In genomic region chr14:33208331-33208730, GRCm38 (mm10) we compare ENCODE assay signal across 18 mouse cellular contexts. TPM values are rescaled to one million over a fixed set of nuclear protein-coding genes. Genes with fewer than 3 reads are reported as not detected.
DNase-seq lines count a peak whose midpoint lies in the region; ATAC-seq lines count a peak whose summit lies in the region.
"Had no signal": no experiment of that assay in that cellular context is flagged by ENCODE, and none has a peak within 500 bp of the region (broad histone marks: within the 10 kb centered on the region; RNA-seq: fewer than 3 reads in every experiment).

No protein-coding gene starts in this region.

- H3K9ac ChIP-seq in heart, embryonic 11.5 days (ENCODE audit: low read depth, low read length) = no peak overlapping the region
- H3K9ac ChIP-seq in limb, embryonic 15.5 days = no peak overlapping the region
- H3K9ac ChIP-seq: embryonic facial prominence, embryonic 12.5 days; forebrain, embryonic 13.5 days; forebrain, embryonic 15.5 days; forebrain, postnatal 0 days had no signal

- WGBS in heart, embryonic 11.5 days (ENCODE audit: insufficient replicate concordance) = 21% methylated on average over 5 of the region's 5 CpGs
- 20% methylated on average over 5 of the region's 5 CpGs for WGBS in limb, embryonic 15.5 days
- WGBS in limb, embryonic 10.5 days = 32% methylated on average over 5 of the region's 5 CpGs

- 0 out of 2 replicates have a peak, but pooled peaks cover 7% of the 10 kb centered on the region for H3K27me3 ChIP-seq in heart, embryonic 11.5 days (ENCODE audit: control insufficient read depth, insufficient read depth, low read length)
- H3K27me3 ChIP-seq in limb, embryonic 15.5 days = peaks cover 6% of the 10 kb centered on the region; the same call in 1 of the 2 replicates
- H3K27me3 ChIP-seq in limb, embryonic 10.5 days (ENCODE audit: low read depth, poor library complexity, severe bottlenecking) = no peaks in the 10 kb centered on the region
- H3K27me3 ChIP-seq: forebrain, embryonic 13.5 days; forebrain, embryonic 15.5 days had no signal

- DNase-seq in heart, adult 11 months = peak; percentile 57
- no peak for DNase-seq in limb, embryonic 10.5 days (ENCODE audit: low spot score)
- DNase-seq in cerebellum, adult 8-10 months = no peak
- DNase-seq: adrenal gland, adult 2 months; adrenal gland, postnatal 10 days; adrenal gland, postnatal 25 days; cerebellum, adult 11 months; cerebellum, adult 18-20 months; cerebellum, adult 9-10 months; cerebellum, postnatal 10 days; cerebellum, postnatal 25 days; forebrain, postnatal 0 days had no signal

- no peak overlapping the region for H3K4me3 ChIP-seq in heart, embryonic 11.5 days (ENCODE audit: low read depth, low read length)
- no peak overlapping the region for H3K4me3 ChIP-seq in limb, embryonic 15.5 days
- no peak overlapping the region for H3K4me3 ChIP-seq in limb, embryonic 10.5 days
- H3K4me3 ChIP-seq: embryonic facial prominence, embryonic 10.5 days; embryonic facial prominence, embryonic 12.5 days; forebrain, embryonic 13.5 days; forebrain, embryonic 15.5 days had no signal

- no peaks in the 10 kb centered on the region for H3K9me3 ChIP-seq in heart, embryonic 11.5 days (replicated peaks; ENCODE audit: control insufficient read depth, low read length)
- H3K9me3 ChIP-seq in limb, embryonic 15.5 days = no peaks in the 10 kb centered on the region
- H3K9me3 ChIP-seq in limb, embryonic 10.5 days (replicated peaks) = no peaks in the 10 kb centered on the region
- H3K9me3 ChIP-seq: embryonic facial prominence, embryonic 10.5 days; embryonic facial prominence, embryonic 12.5 days; forebrain, embryonic 13.5 days; forebrain, embryonic 15.5 days had no signal

- no peak overlapping the region for H3K27ac ChIP-seq in heart, embryonic 11.5 days (ENCODE audit: low read depth, low read length)
- H3K27ac ChIP-seq in limb, embryonic 15.5 days = no peak overlapping the region
- no peak overlapping the region for H3K27ac ChIP-seq in limb, embryonic 10.5 days
- H3K27ac ChIP-seq: embryonic facial prominence, embryonic 10.5 days; embryonic facial prominence, embryonic 12.5 days; forebrain, embryonic 13.5 days; forebrain, embryonic 15.5 days had no signal

- no peak for ATAC-seq in heart, embryonic 11.5 days (replicated peaks; ENCODE audit: insufficient number of reproducible peaks, low FRiP score, low TSS enrichment)
- 0 out of 2 replicates have a peak, but pooled peaks have one; percentile 16 for ATAC-seq in limb, embryonic 15.5 days (ENCODE audit: insufficient number of reproducible peaks, low FRiP score, low TSS enrichment, low read depth)
- ATAC-seq: forebrain, embryonic 13.5 days; forebrain, embryonic 15.5 days; forebrain, postnatal 0 days had no signal

- H3K36me3 ChIP-seq in heart, embryonic 11.5 days (ENCODE audit: control insufficient read depth, insufficient read depth, low read length) = no peaks in the 10 kb centered on the region
- H3K36me3 ChIP-seq in limb, embryonic 15.5 days = no peaks in the 10 kb centered on the region
- H3K36me3 ChIP-seq in limb, embryonic 10.5 days = no peaks in the 10 kb centered on the region
- H3K36me3 ChIP-seq: embryonic facial prominence, embryonic 10.5 days; embryonic facial prominence, embryonic 12.5 days; forebrain, embryonic 15.5 days had no signal

- no peaks in the 10 kb centered on the region for H3K4me1 ChIP-seq in heart, embryonic 11.5 days (ENCODE audit: control insufficient read depth, insufficient read depth, low read length)
- H3K4me1 ChIP-seq in limb, embryonic 15.5 days = no peaks in the 10 kb centered on the region
- peaks cover 4% of the 10 kb centered on the region for H3K4me1 ChIP-seq in limb, embryonic 10.5 days
- H3K4me1 ChIP-seq: embryonic facial prominence, embryonic 10.5 days; embryonic facial prominence, embryonic 12.5 days; forebrain, embryonic 13.5 days; forebrain, embryonic 15.5 days had no signal

- H3K4me2 ChIP-seq in heart, embryonic 11.5 days = no peak overlapping the region
- H3K4me2 ChIP-seq in limb, embryonic 15.5 days = no peak overlapping the region
- H3K4me2 ChIP-seq: embryonic facial prominence, embryonic 12.5 days; forebrain, embryonic 13.5 days; forebrain, embryonic 15.5 days had no signal

RNA-seq across cellular contexts. Expression of gene Arhgap22, which starts 5.5 kb away (rescaled TPM):
- polyA plus RNA-seq in heart, embryonic 11.5 days (2014; fragmentation: Nextera tagmentation; extraction: Ambion mirVana) = 3.5 and 4.5 TPM in 2 replicates
- polyA plus RNA-seq in limb, embryonic 15.5 days (2015; fragmentation: Nextera tagmentation; extraction: Ambion mirVana) = 6.7 and 7.1 TPM in 2 replicates
- polyA plus RNA-seq in limb, embryonic 10.5 days (2016; fragmentation: Nextera tagmentation; extraction: Ambion mirVana) = 2.4 and 3.9 TPM in 2 replicates

RNA-seq across cellular contexts. Expression of gene Wdfy4, which starts 23.0 kb away (rescaled TPM):
- polyA plus RNA-seq in heart, embryonic 11.5 days (2014; fragmentation: Nextera tagmentation; extraction: Ambion mirVana) = 0.19 and 0.30 TPM in 2 replicates
- polyA plus RNA-seq in limb, embryonic 15.5 days (2015; fragmentation: Nextera tagmentation; extraction: Ambion mirVana) = 0.58 and 0.67 TPM in 2 replicates
- 0.15 and 0.16 TPM in 2 replicates for polyA plus RNA-seq in limb, embryonic 10.5 days (2016; fragmentation: Nextera tagmentation; extraction: Ambion mirVana)
